Mouse (Mus musculus): ENCODE measurements at regions not wholly inside any gene's neighbourhood (a gene's known extent, or its start where the extent isn't known, plus 50 kb on each side); places are given as distances from the start of the nearest gene placed in this dataset.

GRCm38 (mm10) chr4:105449046-105449860, 292.1 kb downstream of the Plpp3 start:
- ATAC-seq (ENCODE audit: insufficient number of reproducible peaks, low FRiP score, low TSS enrichment): no peak

GRCm38 (mm10) chr4:105450881-105451280, 293.7 kb downstream of the Plpp3 start:
- ATAC-seq (ENCODE audit: insufficient number of reproducible peaks, low FRiP score, low TSS enrichment): no peak

- no peak for ATAC-seq (ENCODE audit: insufficient number of reproducible peaks, low FRiP score, low TSS enrichment)
These were observed 294.7 kb downstream of the Plpp3 start for GRCm38 (mm10) chr4:105451871-105452270.

GRCm38 (mm10) chr4:105456955-105457621, 299.9 kb downstream of the Plpp3 start:
- no peak for ATAC-seq (ENCODE audit: insufficient number of reproducible peaks, low FRiP score, low TSS enrichment)

GRCm38 (mm10) chr4:105459991-105460688, 303.0 kb downstream of the Plpp3 start:
- ATAC-seq (ENCODE audit: insufficient number of reproducible peaks, low FRiP score, low TSS enrichment): no peak

- no peak for ATAC-seq (ENCODE audit: insufficient number of reproducible peaks, low FRiP score, low TSS enrichment)
These were observed 303.5 kb downstream of the Plpp3 start for GRCm38 (mm10) chr4:105460689-105461005.

GRCm38 (mm10) chr4:105467811-105468210, 310.7 kb downstream of the Plpp3 start:
- no peak for ATAC-seq (ENCODE audit: insufficient number of reproducible peaks, low FRiP score, low TSS enrichment)

- no peak for ATAC-seq (ENCODE audit: insufficient number of reproducible peaks, low FRiP score, low TSS enrichment)
These were observed 312.2 kb downstream of the Plpp3 start for GRCm38 (mm10) chr4:105469300-105469821.

- ATAC-seq (ENCODE audit: insufficient number of reproducible peaks, low FRiP score, low TSS enrichment): no peak
These were observed 314.7 kb upstream of the Gm12728 start for GRCm38 (mm10) chr4:105474765-105475560.

- no peak for ATAC-seq (ENCODE audit: insufficient number of reproducible peaks, low FRiP score, low TSS enrichment)
These were observed 313.3 kb upstream of the Gm12728 start for GRCm38 (mm10) chr4:105476332-105476731.

GRCm38 (mm10) chr4:105486376-105486775, 303.3 kb upstream of the Gm12728 start:
- ATAC-seq (ENCODE audit: insufficient number of reproducible peaks, low FRiP score, low TSS enrichment): no peak

GRCm38 (mm10) chr4:105496176-105496575, 293.5 kb upstream of the Gm12728 start:
- no peak for ATAC-seq (ENCODE audit: insufficient number of reproducible peaks, low FRiP score, low TSS enrichment)

- no peak for ATAC-seq (ENCODE audit: insufficient number of reproducible peaks, low FRiP score, low TSS enrichment)
These were observed 283.5 kb upstream of the Gm12728 start for GRCm38 (mm10) chr4:105506190-105506589.

GRCm38 (mm10) chr4:105507221-105507620, 282.4 kb upstream of the Gm12728 start:
- no peak for ATAC-seq (ENCODE audit: insufficient number of reproducible peaks, low FRiP score, low TSS enrichment)

GRCm38 (mm10) chr4:105509091-105509490, 280.6 kb upstream of the Gm12728 start:
- ATAC-seq (ENCODE audit: insufficient number of reproducible peaks, low FRiP score, low TSS enrichment): no peak

GRCm38 (mm10) chr4:105510406-105510805, 279.3 kb upstream of the Gm12728 start:
- no peak for ATAC-seq (ENCODE audit: insufficient number of reproducible peaks, low FRiP score, low TSS enrichment)

GRCm38 (mm10) chr4:105525135-105525534, 264.5 kb upstream of the Gm12728 start:
- ATAC-seq (ENCODE audit: insufficient number of reproducible peaks, low FRiP score, low TSS enrichment): no peak

- ATAC-seq (ENCODE audit: insufficient number of reproducible peaks, low FRiP score, low TSS enrichment): no peak
These were observed 262.9 kb upstream of the Gm12728 start for GRCm38 (mm10) chr4:105526755-105527154.

GRCm38 (mm10) chr4:105527316-105527715, 262.4 kb upstream of the Gm12728 start:
- no peak for ATAC-seq (ENCODE audit: insufficient number of reproducible peaks, low FRiP score, low TSS enrichment)
